Mouse (Mus musculus) heart, postnatal 0 days (tissue): ENCODE measurements around the gene Cenpj.

Source experiments
- CTCF ChIP-seq: IDR thresholded peaks from 2 replicates; pipeline ENCODE4 v1.5.1; 2016; ENCODE audit warnings: antibody characterized with exemption, control low read depth, low read depth
- EP300 ChIP-seq: IDR thresholded peaks from 2 replicates; pipeline ENCODE4 v1.6.1; 2016; ENCODE audit warnings: antibody characterized with exemption, low read depth

DNA sequence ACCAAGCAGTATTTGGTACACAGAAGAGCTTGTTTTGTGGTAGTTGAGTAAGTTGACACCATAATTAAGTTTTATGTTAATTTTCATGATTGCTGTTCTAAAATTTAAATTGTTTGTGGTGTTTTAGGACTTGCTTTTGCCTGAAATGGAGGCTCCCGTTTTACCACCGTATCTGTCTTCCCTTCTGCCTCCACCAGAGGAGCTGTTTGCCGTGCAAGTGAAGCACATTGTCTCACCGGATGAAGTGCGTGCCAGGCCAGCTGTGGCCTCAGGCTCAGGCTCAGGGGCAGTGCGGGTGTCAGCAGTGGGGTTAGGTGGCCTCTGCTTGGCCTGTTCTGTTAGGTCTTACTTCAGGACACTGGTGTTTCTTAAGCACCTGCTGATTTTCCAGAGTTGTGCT lies 63.1 kb downstream of the Cenpj start:
- TF ChIP-seq CTCF: peak; percentile 46
- TF ChIP-seq EP300: no peak
